Mouse (Mus musculus) forebrain, embryonic 12.5 days (tissue): Measurements from ENCODE around the gene Itgb4. TPM values are rescaled to one million over a fixed set of nuclear protein-coding genes. Genes with fewer than 3 reads are reported as not detected.

ENCODE experiments used
- ATAC-seq: fragments of 200-750 bp; cut with Nextera tagmentation; 2 replicates; pipeline ENCODE4 v1.8.0; 2017; ENCODE audit warnings: moderate TSS enrichment; ENCODE audit not compliant: low FRiP score
- H3K27ac ChIP-seq: fragments of 300-500 bp; sonication (generic); 2 replicates; pipeline ENCODE4 v1.5.1; 2016; ENCODE audit warnings: mild to moderate bottlenecking
- H3K27me3 ChIP-seq: fragments of 300-500 bp; sonication (generic); 2 replicates; pipeline ENCODE4 v1.6.1; 2016; ENCODE audit warnings: mild to moderate bottlenecking
- H3K36me3 ChIP-seq: fragments of 300-500 bp; sonication (generic); replicated peaks from 2 replicates; pipeline ENCODE4 v1.6.1; 2016; ENCODE audit warnings: mild to moderate bottlenecking
- H3K4me1 ChIP-seq: fragments of 300-500 bp; sonication (generic); 2 replicates; pipeline ENCODE4 v1.6.1; 2016
- H3K4me2 ChIP-seq: fragments of 300-500 bp; sonication (generic); 2 replicates; pipeline ENCODE4 v1.6.1; 2016; ENCODE audit warnings: mild to moderate bottlenecking, moderate library complexity
- H3K4me3 ChIP-seq: fragments of 300-500 bp; sonication (generic); replicated peaks from 2 replicates; pipeline ENCODE4 v1.5.1; 2016; ENCODE audit warnings: mild to moderate bottlenecking
- H3K9ac ChIP-seq: fragments of 300-500 bp; sonication (generic); 2 replicates; pipeline ENCODE4 v1.6.1; 2016; ENCODE audit warnings: mild to moderate bottlenecking
- H3K9me3 ChIP-seq: fragments of 300-500 bp; sonication (generic); 2 replicates; pipeline ENCODE4 v1.6.1; 2016
- WGBS: fragments of 180-500 bp; shearing (Covaris S2); methylation state at CpG from one replicate; pipeline ENCODE4 v1.1.7; 2016; 5-methylcytosine and 5-hydroxymethylcytosine counted together
- polyA plus RNA-seq: library from polyadenylated mRNA; unstranded; fragments of >200 nt; fragmentation: Nextera tagmentation; extraction: Ambion mirVana; gene quantifications from 2 replicates; pipeline ENCODE4 v1.2.1, GENCODE M21; 2016

Gene Itgb4
- polyA plus RNA-seq, 1 experiment from 2014 or later = 1.0 TPM

DNA sequence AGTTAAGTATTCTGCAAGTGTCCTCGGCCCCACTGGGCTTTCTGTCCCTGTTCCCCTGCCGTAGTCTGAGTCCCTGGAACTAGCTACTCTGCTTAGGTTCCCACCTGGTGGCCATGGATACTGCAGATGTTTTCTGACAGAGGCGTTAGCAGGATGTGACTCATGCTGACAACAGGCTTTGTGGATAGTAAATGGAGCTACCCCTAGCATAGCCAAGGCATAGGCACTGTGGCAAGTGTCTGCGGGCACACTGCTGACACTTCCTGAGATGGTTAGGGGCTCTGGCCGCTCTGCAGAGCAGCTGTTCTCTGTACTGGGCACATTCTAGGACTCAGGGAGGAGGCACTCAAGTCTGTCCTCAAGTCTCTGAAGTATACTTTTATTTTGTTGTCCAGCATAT, 19.8 kb upstream of the Itgb4 start:
- H3K4me3 ChIP-seq = no peak overlapping the region
- ATAC-seq = no peak
- WGBS = 88% methylated on average over 5 of the region's 5 CpGs
- H3K4me2 ChIP-seq = no peak overlapping the region
- peaks cover 76% of the 10 kb centered on the region for H3K36me3 ChIP-seq
- H3K27ac ChIP-seq = no peak overlapping the region
- no peak overlapping the region for H3K9ac ChIP-seq
- H3K9me3 ChIP-seq = no peaks in the 10 kb centered on the region
- no peaks in the 10 kb centered on the region for H3K27me3 ChIP-seq
- H3K4me1 ChIP-seq = peaks cover 15% of the 10 kb centered on the region

- H3K27me3 ChIP-seq = no peaks in the 10 kb centered on the region
- no peak for ATAC-seq
- H3K9me3 ChIP-seq = no peaks in the 10 kb centered on the region
- no peak overlapping the region for H3K27ac ChIP-seq
- WGBS = 71% methylated on average over 10 of the region's 10 CpGs
- H3K4me2 ChIP-seq = no peak overlapping the region
- no peak overlapping the region for H3K4me3 ChIP-seq
- H3K4me1 ChIP-seq = peaks cover 15% of the 10 kb centered on the region
- H3K9ac ChIP-seq = no peak overlapping the region
- H3K36me3 ChIP-seq = peaks cover 75% of the 10 kb centered on the region
These were observed 19.2 kb upstream of the Itgb4 start for GRCm38 (mm10) chr11:115955195-115955858.

GRCm38 (mm10) chr11:115956453-115956852, 18.1 kb upstream of the Itgb4 start:
- Histone ChIP-seq H3K4me1 (peaks cover 15% of the 10 kb centered on the region), H3K9me3 (no peaks in the 10 kb centered on the region), H3K9ac (no peak overlapping the region), H3K4me2 (no peak overlapping the region), H3K36me3 (peaks cover 75% of the 10 kb centered on the region), H3K27me3 (no peaks in the 10 kb centered on the region), H3K27ac (no peak overlapping the region), H3K4me3 (no peak overlapping the region)
- WGBS = 6% methylated on average over 4 of the region's 4 CpGs
- no peak for ATAC-seq

- Histone ChIP-seq H3K4me2 (no peak overlapping the region), H3K4me3 (no peak overlapping the region), H3K9ac (no peak overlapping the region), H3K27ac (no peak overlapping the region), H3K36me3 (peaks cover 75% of the 10 kb centered on the region), H3K4me1 (peaks cover 15% of the 10 kb centered on the region), H3K9me3 (no peaks in the 10 kb centered on the region), H3K27me3 (no peaks in the 10 kb centered on the region)
- 80% methylated on average over 7 of the region's 7 CpGs for WGBS
- ATAC-seq = no peak
These were observed 16.5 kb upstream of the Itgb4 start for GRCm38 (mm10) chr11:115957971-115958370.

DNA sequence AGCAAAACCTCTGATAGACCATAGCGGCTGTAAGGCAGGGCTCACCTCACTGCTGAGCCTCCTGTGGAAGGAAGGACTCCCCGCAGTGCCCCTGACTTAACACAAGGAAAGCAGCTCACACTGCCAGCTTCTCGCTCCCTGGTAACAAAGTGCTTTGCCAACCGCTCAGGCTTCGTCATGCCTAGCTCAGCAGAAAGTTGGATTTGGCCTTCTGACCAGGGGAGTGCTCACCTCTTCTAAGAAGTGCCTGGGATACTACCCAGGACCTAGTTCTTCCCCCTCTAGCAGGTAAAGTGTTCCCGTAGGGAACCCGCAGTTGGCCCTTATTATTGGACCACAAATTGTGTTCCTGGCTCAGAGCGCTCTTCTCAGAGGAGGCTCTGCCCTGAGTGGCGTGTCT, 15.5 kb upstream of the Itgb4 start:
- Histone ChIP-seq H3K4me2 (no peak overlapping the region), H3K27me3 (no peaks in the 10 kb centered on the region), H3K27ac (no peak overlapping the region), H3K9ac (no peak overlapping the region), H3K36me3 (peaks cover 80% of the 10 kb centered on the region), H3K4me1 (peaks cover 15% of the 10 kb centered on the region), H3K4me3 (no peak overlapping the region), H3K9me3 (no peaks in the 10 kb centered on the region)
- 95% methylated on average over 9 of the region's 9 CpGs for WGBS
- no peak for ATAC-seq

GRCm38 (mm10) chr11:115962651-115963412, 11.7 kb upstream of the Itgb4 start:
- peaks cover 88% of the 10 kb centered on the region for H3K36me3 ChIP-seq
- no peak overlapping the region for H3K4me3 ChIP-seq
- no peaks in the 10 kb centered on the region for H3K4me1 ChIP-seq
- no peak overlapping the region for H3K4me2 ChIP-seq
- ATAC-seq = no peak
- no peak overlapping the region for H3K9ac ChIP-seq
- H3K9me3 ChIP-seq = no peaks in the 10 kb centered on the region
- WGBS = 89% methylated on average over 9 of the region's 9 CpGs
- no peaks in the 10 kb centered on the region for H3K27me3 ChIP-seq
- no peak overlapping the region for H3K27ac ChIP-seq

DNA sequence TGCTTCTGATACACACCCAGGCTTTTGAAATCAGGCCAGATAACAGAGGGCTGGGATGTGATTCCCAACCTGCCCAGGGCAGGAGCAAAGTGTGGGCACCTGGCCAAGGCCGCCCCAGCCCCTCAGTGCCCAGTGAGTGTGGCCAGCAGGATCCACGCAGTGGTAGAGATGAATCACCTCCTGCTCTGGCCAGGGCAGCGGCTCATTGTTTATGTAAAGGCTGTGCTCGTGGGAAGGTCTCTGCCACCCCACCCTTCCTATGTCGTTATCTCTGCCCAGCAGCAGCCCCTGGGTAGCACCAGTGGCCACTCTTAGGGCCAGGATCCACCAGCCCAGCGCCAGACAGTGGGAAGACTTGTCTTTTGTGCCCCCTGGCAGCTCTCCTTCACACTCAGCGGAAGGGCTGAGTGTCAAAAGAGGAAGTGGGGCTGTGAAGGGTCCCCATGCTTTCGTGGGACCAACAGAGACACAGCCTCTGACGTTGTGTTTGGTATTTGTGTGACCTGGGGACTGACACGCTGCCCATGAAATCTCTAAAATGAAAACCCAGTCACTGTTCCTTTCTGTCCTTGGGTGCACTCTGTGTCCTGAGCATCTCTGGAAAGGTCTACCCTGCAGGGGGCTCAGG, 9.4 kb upstream of the Itgb4 start:
- no peaks in the 10 kb centered on the region for H3K27me3 ChIP-seq
- H3K9me3 ChIP-seq = no peaks in the 10 kb centered on the region
- no peak overlapping the region for H3K4me3 ChIP-seq
- 93% methylated on average over 10 of the region's 10 CpGs for WGBS
- no peak for ATAC-seq
- peaks cover 71% of the 10 kb centered on the region for H3K36me3 ChIP-seq
- H3K4me1 ChIP-seq = no peaks in the 10 kb centered on the region
- H3K4me2 ChIP-seq = no peak overlapping the region
- no peak overlapping the region for H3K9ac ChIP-seq
- H3K27ac ChIP-seq = no peak overlapping the region

DNA sequence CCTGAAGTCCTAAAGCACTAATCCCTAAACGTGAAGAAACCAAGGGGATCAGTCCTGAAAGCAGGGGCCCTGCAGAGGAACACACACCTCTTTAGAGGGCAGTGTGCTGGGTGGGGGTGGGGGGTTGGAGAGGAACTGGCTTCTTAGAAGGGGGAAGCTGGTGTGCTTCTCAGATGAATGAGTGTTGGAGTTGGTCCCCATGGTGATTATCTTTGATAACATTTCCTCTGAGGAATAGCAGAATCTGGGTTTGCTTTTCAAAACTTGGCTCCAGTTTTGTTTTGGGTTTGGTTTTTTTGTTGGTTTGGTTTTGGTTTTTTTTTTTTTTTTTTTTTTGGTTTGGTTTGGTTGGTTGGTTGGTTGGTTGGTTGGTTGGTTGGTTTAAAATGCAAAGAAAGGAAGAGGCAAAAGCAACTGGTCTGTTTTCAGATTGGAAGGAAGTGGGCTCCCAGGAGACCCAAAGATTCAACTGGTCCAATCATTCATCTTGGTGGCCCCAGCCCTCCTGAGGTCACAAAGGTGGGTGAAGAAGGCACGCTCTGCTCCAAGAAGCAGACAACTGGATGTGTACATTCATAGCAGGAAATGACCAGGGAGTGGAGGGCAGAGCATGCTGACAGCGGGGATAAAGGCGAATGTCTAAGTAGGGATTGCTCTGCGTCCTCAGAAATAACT, 5.6 kb upstream of the Itgb4 start:
- 71% methylated on average over 5 of the region's 5 CpGs for WGBS
- H3K27me3 ChIP-seq = peaks cover 9% of the 10 kb centered on the region
- no peak overlapping the region for H3K27ac ChIP-seq
- no peak overlapping the region for H3K4me3 ChIP-seq
- no peak overlapping the region for H3K9ac ChIP-seq
- no peaks in the 10 kb centered on the region for H3K9me3 ChIP-seq
- no peaks in the 10 kb centered on the region for H3K4me1 ChIP-seq
- ATAC-seq = no peak
- H3K36me3 ChIP-seq = peaks cover 34% of the 10 kb centered on the region
- no peak overlapping the region for H3K4me2 ChIP-seq

DNA sequence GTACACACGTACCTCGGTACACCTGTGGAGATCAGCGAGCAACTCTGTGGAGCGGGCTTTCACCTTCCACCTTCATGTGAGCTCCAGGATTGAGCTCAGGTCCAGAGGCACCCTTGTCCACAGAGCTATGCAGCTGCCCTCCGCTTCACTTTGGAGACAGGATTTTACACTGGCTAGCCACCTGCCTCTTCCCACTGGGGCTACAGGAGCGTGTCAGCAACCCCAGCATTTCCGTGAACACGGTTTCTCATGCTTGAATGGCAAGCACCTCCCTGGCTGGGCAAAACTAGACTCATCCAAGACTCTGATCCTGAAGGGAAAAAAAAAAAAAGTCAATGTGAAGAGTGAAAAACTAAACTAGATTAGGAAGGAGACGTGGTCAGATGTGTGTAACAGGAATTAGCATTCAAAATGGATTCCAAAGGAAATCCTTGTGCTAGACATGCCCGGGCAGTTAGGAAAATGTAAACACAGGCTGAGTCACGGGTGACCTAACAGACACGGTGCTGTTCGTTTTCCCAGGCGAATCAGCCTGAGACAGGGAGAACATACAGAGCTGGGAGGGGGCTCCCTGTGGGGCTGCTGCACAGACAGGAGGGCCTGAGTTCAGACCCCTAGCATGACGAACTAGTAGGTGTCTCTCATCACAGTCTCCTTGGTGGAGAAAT, 4.4 kb upstream of the Itgb4 start:
- Histone ChIP-seq H3K4me1 (peaks cover 9% of the 10 kb centered on the region), H3K36me3 (peaks cover 21% of the 10 kb centered on the region), H3K27me3 (peaks cover 21% of the 10 kb centered on the region), H3K4me3 (no peak overlapping the region), H3K4me2 (no peak overlapping the region), H3K27ac (no peak overlapping the region), H3K9ac (no peak overlapping the region), H3K9me3 (no peaks in the 10 kb centered on the region)
- 77% methylated on average over 15 of the region's 15 CpGs for WGBS
- no peak for ATAC-seq

DNA sequence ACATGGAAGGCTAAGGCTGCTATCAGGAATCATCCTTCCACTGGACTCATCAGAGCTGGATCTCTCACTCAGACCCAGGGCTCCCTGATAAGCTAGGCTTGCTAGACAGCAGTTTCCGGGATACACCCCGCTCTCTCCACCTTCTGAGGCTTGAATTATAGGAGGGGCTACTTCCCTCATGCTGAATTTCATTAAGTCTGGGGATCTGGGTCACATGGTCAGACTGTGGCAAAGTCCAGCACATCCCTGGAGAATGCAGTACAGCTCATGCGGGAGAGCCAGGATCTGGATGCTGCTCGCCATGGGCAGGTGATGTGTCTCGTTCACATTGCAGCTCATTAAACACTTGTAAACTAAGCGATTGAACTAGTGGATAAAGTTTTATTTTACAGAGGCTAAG, 3.5 kb upstream of the Itgb4 start:
- Histone ChIP-seq H3K36me3 (peaks cover 12% of the 10 kb centered on the region), H3K4me1 (peaks cover 9% of the 10 kb centered on the region), H3K4me2 (no peak overlapping the region), H3K27me3 (peaks cover 30% of the 10 kb centered on the region), H3K4me3 (no peak overlapping the region), H3K9me3 (no peaks in the 10 kb centered on the region), H3K27ac (no peak overlapping the region), H3K9ac (no peak overlapping the region)
- ATAC-seq = no peak
- WGBS = 78% methylated on average over 6 of the region's 6 CpGs

DNA sequence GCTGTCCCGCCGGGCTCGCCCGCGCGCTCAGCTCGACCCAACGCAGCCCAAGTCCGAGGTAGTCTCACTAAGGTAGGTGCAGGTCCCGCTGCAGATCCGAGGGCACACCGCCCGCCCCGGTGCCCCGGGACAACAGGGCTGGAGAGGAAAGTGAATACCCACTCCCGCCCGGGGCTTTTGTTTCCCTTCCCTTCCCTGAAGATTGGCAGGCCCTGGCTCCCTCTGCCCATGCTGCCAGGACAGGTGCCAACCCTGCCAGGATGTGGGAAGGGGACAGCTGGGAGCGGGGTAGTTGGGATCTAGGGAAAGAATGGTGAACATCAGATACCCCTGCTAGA, 543 bp downstream of the Itgb4 start:
- Histone ChIP-seq H3K27me3 (peaks cover 60% of the 10 kb centered on the region), H3K4me2 (peak overlapping the region; percentile 69), H3K27ac (no peak overlapping the region), H3K4me1 (peaks cover 9% of the 10 kb centered on the region), H3K9ac (peak overlapping the region; percentile 49), H3K9me3 (no peaks in the 10 kb centered on the region), H3K4me3 (peak overlapping the region; percentile 49), H3K36me3 (no peaks in the 10 kb centered on the region)
- ATAC-seq = no peak
- 2% methylated on average over 18 of the region's 18 CpGs for WGBS

- Histone ChIP-seq H3K9ac (peak overlapping the region; percentile 49; the same call in 1 of the 2 replicates), H3K4me3 (peak overlapping the region; percentile 49; the same call in 1 of the 2 replicates), H3K27ac (no peak overlapping the region), H3K4me1 (peaks cover 9% of the 10 kb centered on the region), H3K27me3 (peaks cover 60% of the 10 kb centered on the region), H3K4me2 (peak overlapping the region; percentile 69; the same call in 1 of the 2 replicates), H3K36me3 (no peaks in the 10 kb centered on the region), H3K9me3 (no peaks in the 10 kb centered on the region)
- 39% methylated on average over 12 of the region's 12 CpGs for WGBS
- ATAC-seq = no peak
These were observed 1.0 kb downstream of the Itgb4 start for GRCm38 (mm10) chr11:115975544-115975943.
